Mouse (Mus musculus) left cerebral cortex, postnatal 4 days (tissue): ENCODE data around the gene Lrrc36. TPM values are rescaled to one million over a fixed set of nuclear protein-coding genes. Genes with fewer than 3 reads are reported as not detected.
A peak's percentile ranks its signal among the peaks of the same experiment; 100 is the strongest.

ENCODE experiments used
- DNase-seq: peaks from one replicate; pipeline ENCODE4 v3.0.0-alpha.2; 2022
- intact Hi-C: fragments of 180-260 bp; cut with DNase I; formaldehyde crosslinking; loops from one replicate; pipeline ENCODE4 v1.15.1; 2025
- total RNA-seq, 2 experiments: library from RNA; stranded (reverse); gene quantifications; 2 replicates each; pipeline ENCODE4 v1.2.3; 2021

The Lrrc36 gene
- total RNA-seq, 2 experiments from 2014 or later, result 0.40 to 0.64 TPM

DNA sequence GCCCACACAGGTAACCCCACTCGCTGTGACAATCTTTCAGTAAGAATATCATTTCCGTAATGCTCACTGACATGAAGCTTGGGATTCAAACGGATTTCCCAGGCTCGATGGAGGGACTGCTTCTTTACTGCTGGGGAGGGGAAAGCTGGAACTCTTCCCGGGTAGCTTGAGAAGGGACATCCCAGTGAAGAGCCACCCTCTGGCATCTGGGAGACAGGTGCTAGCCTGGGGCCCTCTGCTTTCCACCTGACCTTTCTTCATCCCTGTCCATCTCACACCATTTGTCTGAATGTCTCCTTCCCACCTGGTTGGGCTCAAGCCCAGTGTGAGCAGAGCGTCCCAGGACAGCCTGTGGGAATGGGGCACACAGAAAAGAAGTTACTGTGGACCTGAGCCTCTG lies 52.9 kb downstream of the Lrrc36 start:
- no peak for DNase-seq
- intact Hi-C loops, result no loop called here

DNA sequence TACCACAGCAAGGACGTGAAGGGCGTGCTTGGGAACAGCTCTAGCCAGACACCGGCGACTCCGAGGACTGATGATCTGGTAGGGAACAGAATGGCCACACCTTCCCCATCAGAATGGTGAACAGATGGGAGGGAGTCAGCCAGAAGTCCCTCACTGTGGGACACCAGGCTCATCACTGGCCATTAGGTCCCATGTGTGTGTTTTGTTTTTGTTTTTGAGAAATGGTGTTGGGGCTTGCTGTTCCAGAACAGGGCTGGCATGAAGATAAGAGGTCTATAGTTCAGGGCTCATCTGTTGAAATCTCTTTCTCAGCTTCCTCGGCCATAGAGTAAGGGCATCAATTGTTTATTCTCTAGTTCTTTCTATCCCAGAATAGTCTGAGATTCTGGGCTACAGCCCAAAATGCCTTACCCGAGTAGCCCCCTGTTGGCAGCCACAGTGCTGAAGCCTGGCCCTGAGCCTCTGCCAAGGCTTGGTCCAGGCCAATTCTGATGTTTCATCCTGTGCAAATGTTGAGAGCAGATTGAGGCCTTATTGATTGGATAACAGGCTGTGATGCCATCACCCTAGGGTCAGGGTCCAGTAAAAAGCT lies 53.4 kb downstream of the Lrrc36 start:
- intact Hi-C loops, result no loop called here
- DNase-seq, result peak; percentile 95

DNA sequence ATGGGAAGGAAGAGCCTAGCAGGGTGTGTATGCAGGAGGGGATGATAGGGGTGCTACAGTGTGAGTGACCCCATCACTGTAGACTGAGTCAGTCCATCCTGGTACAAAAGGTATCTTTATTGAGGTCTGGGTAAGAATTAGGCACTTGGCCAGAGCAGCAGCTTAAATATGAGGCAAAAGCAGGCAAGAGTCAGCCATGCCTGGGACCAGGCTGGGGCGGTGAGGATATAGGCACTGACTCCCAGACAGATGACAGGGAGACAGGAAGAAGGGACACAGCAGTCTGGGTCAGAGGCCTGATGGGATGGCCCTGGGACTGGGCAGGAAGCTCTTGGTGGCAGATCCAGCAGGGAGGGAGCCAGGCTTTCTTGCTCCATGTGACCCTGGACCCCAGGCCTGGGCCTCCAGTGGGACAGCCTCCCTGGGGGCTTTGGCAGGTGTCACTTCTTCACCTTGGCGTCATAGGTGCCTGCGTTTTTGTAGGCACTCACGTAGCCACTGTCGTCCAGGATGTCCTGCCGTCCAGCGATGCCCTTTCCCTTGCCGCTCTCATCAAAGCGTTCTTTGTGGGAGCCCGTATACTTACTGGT lies 54.1 kb downstream of the Lrrc36 start:
- intact Hi-C loops, result no loop called here
- no peak for DNase-seq

DNA sequence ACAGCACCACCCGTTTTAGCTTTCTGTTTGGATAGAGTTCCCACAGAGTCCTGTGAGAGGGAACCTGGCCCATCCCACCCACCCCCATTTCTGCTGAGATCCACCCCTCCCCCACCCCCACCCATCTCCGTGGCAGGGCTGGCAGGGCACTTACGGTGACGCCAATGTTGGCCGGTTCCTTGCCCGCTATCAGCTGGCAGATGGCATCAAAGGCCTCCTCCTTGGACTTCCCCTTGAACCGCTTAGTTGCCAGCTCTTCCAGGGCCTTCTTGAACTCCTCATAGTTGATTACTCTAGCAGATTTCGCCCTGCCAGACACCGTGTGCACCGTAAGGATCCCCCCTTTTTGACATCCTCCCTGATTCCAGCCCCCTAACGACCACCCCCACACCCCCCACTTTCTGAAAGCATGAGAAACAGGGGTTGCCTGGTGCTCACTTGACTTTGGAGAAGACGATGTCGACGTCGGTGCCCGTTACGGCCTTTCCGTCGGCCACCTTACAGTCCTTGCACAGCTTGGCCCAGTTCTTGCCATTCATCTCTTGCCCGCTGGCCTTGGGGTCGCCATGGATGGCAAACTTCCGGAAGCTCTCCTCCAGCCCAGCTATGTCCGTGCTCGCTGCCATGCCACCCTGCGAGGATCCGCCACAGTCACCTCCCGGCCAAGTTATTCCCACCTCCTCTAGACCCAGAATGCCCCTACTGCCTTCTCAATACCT lies 54.8 kb downstream of the Lrrc36 start:
- DNase-seq, result peak; percentile 66
- intact Hi-C loops, result no loop called here

DNA sequence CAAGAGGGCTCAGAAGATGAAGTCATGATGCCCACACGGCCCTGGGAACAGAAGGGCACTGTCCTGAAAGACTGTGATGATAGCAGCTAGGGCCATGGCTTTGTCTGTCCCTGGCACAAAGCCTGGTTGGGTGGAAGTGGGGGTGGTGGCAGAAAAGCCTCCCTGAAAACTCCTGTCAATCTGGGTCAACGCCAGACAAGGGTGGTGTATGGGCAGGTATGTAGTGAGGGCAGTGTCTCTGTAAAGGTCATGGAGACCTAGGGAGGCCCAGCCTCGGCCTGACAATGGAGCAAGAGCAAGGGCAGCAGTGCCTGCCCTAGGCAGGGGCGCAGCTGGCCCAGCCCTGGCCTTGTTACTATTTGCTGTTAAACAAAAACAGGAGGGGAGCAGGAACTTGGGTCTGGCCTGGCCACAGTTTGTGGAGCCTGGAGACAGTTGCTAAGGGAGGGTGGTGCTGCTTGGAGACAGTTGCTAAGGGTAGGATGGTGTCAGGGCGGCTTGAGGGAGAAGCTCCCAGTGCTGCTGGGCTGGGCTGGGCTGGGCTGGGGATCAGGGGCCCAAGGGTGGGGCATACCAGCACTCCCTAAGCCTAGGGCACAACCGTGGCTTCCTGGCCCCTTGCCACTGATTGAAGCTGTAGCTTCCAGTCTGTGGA lies 55.8 kb downstream of the Lrrc36 start:
- intact Hi-C loops, result no loop called here
- peak; percentile 82 for DNase-seq

DNA sequence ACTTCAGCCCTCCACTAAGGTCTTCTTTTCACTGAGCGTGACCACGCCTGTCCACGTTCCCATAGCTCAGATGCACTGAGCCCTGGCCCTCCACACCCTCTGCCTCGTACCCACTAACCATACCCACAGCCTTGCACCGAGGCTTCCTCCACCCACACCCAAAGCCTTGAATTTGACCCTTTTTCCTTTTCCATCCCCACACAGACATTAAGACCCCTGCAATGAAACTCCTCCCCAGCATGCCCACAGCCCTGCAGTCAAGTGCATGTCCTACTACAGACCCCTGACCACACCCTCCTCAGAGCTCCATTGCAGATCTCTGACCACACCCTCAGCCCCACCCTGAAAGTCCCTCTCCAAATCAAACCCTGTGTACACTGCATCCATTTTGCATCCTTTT lies 56.4 kb downstream of the Lrrc36 start:
- intact Hi-C loops, result loop anchor here (10.0 kb wide), 1 partner anchor 105 kb away; no protein-coding TSS in a partner anchor
- DNase-seq, result no peak

DNA sequence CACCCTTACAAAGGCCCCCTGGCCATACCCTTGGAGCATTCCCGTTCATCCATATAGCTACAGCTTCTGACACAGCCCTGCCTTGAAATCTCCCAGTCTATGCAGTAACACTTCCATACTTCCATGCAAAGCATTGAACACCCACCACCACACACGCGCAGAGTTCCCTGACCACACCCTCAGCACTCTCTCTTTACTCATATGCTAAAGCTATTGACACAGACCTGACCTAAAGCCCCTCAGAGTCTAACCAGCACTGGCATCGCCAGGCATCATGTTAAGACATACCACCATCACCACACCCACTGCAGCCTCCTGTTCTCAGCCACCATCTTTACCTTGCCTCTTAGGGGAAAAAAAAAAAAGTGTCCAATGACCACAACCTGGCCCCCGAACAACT lies 56.9 kb downstream of the Lrrc36 start:
- intact Hi-C loops, result loop anchor here (10.0 kb wide), 1 partner anchor 105 kb away; no protein-coding TSS in a partner anchor
- no peak for DNase-seq

DNA sequence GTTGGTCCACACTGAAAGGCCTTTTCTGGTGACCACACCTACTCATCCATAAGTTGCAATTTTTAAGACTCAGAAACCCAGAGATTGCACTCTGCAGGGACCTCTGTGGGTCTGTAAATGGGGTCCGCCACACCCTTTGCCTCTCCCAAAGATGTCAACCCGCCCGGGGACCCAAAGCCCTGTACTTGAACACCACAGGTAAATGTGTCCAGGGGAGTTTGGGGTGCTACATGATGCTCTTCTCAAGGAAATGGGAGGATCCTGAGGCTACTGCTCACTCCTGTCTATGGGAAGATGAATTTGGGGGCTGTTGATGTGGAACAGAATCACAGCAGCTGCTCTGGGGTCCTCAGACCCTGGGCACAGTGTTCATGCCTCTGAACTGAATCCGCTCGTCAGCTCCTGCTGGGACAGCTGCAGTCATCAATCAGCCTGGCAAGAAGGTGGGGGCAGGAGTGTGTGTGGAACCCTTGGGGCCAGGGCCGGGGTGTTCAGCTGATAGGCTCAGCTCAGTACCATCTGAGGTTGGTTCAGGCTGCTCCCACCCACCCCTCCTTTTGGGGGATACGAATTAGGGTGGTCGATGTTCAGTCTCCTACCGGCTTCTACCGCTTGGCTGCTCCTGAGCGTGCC lies 57.4 kb downstream of the Lrrc36 start:
- intact Hi-C loops, result loop anchor here (10.0 kb wide), 1 partner anchor 106 kb away; no protein-coding TSS in a partner anchor
- no peak for DNase-seq

DNA sequence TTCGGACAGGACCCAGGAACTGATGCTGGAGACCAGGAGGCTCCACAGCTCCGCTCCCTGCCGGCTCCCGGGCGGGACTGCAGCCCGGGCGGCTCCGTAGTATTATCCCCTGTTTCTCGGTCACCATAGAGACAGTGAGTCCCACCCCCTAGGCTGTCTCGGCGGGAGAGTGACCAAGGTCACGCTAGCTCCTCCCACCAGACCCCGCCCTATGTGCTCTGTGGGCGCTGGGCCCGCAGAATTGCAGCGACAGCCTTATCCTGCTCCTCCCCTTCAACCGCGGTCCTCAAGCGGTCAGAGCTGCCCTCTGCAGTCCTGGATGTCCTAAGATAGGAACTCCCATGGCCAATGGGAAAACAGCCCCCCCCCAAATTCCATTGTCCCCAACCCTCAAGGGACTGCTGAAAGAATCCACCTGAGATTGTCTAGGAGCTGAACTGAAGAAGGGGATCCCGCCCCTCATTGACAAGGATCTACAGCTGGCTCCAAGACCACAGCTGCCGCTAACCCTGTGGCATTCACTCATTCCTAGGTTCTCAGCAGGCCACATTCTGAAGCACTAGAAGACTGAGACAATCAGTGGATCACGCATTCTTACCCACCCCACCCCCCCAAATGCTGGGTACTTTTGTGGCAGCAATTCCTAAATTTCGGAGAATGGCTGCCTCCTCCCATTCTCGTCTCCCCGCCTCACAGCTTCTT lies 58.1 kb downstream of the Lrrc36 start, which contains the start of gene Tppp3:
Tppp3 (minus strand) TSS at position 213 of the 702 bp plus-strand sequence.
- intact Hi-C loops, result loop anchor here (10.0 kb wide), 1 partner anchor 107 kb away; no protein-coding TSS in a partner anchor
- DNase-seq, result peak; percentile 92

DNA sequence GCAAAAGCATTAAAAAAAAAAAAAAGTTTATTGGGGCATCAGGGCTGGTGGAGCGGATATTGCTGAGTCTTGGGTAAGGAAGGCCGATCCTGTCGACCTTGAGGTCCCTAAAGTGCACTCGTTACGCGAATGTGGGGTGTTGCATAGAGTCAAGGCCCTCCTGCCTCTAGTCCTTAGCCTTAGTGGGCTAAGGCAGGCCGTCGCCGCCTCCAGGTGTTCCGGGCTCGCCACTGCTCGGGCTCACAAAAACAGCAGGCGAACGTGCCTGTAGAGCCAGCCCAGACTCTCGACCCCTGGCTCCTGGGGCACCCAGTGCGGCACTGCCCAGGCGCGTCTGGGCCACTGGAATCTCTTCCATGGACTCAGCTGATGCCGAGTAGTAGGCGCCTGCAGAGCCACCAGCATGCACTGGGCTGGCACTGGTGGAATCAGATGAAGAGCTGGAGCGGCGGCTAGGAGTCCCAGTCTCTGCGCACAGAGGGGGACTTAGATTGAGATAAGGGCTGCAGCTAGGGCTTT lies 59.1 kb downstream of the Lrrc36 start:
- intact Hi-C loops, result loop anchor here (10.0 kb wide), 1 partner anchor 108 kb away; no protein-coding TSS in a partner anchor
- DNase-seq, result no peak

DNA sequence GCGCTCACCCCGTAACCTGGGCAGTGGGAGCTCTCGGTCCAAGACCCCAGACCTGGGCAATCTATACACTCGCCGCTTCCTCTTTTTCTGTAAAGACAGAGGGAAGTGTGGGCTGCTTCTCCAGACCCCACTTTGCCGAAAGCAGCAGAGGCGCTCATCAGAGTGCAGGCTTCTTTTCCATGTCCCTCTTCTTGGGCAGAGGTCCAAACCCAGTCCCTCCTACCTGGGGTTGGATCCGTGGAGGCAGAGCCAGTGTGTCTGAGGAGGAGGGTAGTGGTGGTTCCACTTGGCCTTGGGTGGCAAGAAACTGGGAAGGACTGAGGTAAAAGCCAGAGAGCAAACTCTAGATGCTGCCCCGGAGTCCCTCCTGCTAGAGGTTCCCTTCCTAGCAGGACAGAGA lies 59.6 kb downstream of the Lrrc36 start:
- intact Hi-C loops, result loop anchor here (10.0 kb wide), 1 partner anchor 108 kb away; no protein-coding TSS in a partner anchor
- no peak for DNase-seq

DNA sequence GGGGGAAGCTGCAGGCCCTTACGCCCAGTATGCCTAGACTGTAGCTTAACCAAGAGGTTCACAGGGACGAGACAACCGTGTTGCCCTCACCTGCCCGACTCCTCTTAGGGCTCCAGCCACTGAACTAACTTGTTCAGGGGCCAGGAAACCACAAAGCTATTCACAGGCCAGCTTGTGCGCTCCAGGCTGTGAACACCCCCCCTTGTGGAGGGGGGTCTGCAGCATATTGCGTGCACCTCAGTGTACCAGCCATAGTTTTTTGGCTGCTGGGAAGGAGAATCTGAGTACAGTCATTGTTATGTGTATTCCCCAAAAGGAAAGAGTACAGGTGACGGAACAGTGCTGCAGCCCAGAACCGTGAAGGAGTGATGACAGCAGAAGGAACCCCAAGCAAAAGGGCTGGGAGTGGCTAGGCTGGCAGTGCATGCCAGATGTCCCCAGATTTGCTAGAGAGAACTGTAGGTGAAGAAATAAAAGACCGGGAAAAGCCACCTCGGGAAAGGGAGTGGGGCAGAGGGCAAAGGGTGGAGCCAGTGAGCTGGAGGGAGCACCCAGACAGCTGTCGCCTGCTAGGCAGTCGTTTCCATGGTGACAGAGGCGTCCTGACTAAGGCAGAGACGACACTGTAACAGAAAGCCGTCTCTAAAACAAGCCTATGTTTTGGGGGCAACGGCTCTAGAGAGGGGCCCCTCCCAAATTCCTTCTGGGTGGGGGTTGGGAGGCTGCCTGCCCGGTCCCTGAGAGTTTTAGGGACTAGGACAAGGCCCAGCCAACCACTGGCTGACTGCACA lies 60.6 kb downstream of the Lrrc36 start:
- DNase-seq, result no peak
- intact Hi-C loops, result loop anchor here (10.0 kb wide), 1 partner anchor 109 kb away; no protein-coding TSS in a partner anchor

DNA sequence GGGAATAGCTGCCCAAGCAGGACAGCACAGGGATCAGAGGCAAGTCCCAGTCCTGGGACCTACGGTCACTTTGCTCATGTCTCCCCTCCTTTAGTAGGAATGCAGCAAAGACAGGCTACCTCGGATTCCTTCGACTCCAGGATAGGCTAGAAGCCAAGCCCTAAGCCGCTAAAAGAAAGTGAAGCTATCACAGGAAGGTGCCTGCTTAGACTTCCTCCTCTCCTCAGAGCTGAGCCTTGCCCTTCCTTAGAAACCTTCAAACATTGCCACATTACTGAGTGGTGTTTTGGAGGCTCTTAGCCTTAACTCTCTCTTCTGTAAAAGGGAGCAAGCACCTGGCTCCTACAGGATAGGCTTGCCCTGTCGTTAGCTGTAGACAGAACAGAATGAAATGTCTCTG lies 61.3 kb downstream of the Lrrc36 start:
- DNase-seq, result no peak
- intact Hi-C loops, result loop anchor here (10.0 kb wide), 1 partner anchor 110 kb away; no protein-coding TSS in a partner anchor

DNA sequence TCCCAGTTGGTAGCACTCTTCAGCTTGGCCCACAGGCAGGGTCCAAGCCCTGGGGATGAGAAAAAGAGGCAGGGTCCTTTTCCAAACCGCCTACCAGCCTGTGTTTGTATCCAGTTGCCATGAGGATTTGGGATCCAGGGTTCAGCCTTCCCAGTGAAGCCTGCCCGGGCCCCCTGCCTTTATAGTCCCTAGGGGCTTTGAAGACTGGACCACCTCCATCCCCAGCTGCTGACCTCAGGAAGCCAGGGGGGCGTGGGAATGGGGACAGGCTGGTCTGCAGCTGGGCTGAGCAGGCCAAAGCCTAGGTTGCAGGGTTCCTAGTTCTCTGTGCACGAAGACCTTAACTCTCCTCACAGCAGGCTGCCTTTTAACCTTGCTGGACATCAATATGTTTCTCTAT lies 61.9 kb downstream of the Lrrc36 start:
- intact Hi-C loops, result loop anchor here (10.0 kb wide), 1 partner anchor 110 kb away; no protein-coding TSS in a partner anchor
- no peak for DNase-seq

DNA sequence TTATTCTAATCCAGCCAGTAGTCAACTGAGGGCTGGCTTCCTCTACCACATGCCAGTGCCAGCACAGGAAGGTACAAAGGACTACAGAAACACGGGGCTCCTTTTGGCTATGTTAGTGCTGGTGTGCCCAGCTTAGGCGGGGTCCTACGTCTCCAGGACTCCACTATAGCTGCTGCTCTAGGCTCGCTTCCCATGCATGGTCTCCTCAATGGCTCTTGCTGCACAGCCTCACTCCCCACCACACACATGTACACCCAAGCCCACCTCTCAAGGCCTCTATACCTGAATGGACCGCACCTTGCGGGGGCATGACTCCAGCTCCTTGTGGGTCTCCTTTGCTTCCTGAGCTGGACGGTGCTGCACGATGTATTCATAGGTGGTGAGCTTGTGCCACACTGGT lies 62.4 kb downstream of the Lrrc36 start:
- intact Hi-C loops, result loop anchor here (10.0 kb wide), 1 partner anchor 111 kb away; no protein-coding TSS in a partner anchor
- no peak for DNase-seq

DNA sequence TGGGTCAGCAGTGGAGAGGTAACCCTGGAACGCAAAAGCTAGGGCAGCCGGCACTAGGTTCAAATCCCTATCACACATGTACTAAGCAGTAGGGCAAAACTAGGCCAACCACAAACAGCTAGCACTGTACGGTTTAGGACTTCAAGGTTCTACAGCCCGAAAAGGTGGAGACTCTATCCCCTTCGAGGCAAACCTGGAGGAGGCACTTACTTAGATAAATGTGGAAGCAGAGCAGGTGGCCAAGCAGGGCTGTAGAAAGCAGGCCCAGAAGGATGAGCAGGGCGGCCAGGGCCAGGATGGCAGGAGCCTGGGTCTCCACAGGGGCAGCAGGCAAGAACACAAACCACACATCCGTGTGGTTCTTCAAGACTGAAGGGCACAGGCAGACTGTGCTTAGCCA lies 62.8 kb downstream of the Lrrc36 start:
- intact Hi-C loops, result loop anchor here (10.0 kb wide), 1 partner anchor 111 kb away; no protein-coding TSS in a partner anchor
- DNase-seq, result no peak

DNA sequence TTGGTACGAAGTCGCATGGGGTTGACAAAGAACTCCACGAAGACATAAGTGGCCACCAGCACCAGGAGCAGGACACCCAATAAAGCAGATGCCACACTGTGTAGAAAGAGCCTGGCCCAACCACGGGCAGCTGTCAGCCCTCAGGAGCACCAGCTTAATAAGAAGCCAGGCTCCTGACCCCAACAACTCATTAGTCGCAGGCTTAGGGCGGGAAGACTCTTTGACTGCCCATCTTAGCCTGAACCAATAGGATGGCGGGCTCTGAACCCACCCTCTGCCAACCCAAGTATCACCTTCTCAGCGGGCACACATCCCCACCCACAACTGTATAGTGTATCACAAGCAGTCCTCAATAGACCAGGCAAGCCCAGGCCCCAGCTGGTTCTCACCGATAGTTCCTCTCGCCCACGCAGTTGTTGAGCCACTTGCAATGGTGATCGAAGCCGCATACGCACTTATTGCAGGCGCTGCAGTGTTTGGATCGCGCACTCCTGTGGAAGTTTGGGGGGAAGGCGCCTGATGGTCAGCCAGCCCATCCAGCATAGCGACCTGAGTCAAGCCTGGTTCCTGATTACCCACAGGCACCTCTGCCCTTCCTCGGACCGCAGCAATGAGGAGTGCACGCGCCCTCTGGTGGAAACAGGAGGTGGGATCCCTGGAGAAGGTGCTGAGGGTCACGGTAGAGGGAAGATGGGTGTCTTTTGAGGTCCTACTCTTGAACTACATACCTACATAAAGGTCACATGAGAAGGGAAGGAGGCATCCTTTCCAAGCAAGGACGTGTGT lies 63.5 kb downstream of the Lrrc36 start:
- intact Hi-C loops, result loop anchor here (10.0 kb wide), 1 partner anchor 112 kb away; no protein-coding TSS in a partner anchor
- DNase-seq, result peak; percentile 76

DNA sequence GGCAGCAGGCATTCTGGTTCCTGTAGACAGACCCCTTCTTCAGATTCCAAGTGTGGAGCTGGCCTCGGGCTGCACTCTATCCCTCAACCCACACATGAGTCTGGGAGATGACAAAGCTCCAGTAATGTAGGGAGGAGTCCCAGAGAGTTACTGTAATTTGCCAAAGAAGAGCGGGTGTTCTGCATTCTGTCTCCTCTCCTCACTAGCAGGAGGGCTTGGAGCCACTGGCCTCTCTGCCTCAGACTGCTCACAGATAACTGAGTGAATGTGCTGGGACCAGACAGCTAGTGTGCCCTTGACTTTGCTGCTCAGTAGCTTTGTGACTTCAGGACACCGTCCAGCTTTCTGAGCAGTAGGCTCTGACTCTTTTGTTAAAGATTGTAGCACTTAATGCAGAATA lies 64.4 kb downstream of the Lrrc36 start:
- intact Hi-C loops, result loop anchor here (10.0 kb wide), 1 partner anchor 113 kb away; no protein-coding TSS in a partner anchor
- DNase-seq, result no peak
